Mouse (Mus musculus) liver, embryonic 14.5 days (tissue): ENCODE measurements around the gene Dnaja1. TPM values are rescaled to one million over a fixed set of nuclear protein-coding genes. Genes with fewer than 3 reads are reported as not detected.

Experiments
- ATAC-seq: fragments of 200-750 bp; cut with Nextera tagmentation; 2 replicates; pipeline ENCODE4 v1.8.0; 2017; ENCODE audit warnings: moderate number of reproducible peaks, mild to moderate bottlenecking, moderate library complexity; ENCODE audit not compliant: insufficient read depth
- DNase-seq, 3 experiments: peaks; one replicate each; pipeline ENCODE4 v3.0.0-alpha.2; 2012 to 2013; ENCODE audit warnings: low read depth in 3 of 3, low spot score in 3 of 3
- H3K27ac ChIP-seq: fragments of 300-500 bp; sonication (generic); 2 replicates; pipeline ENCODE4 v1.5.1; 2014; ENCODE audit warnings: moderate library complexity, mild to moderate bottlenecking, control low read depth, inconsistent platforms
- H3K27me3 ChIP-seq: fragments of 300-500 bp; sonication (generic); 2 replicates; pipeline ENCODE4 v1.6.1; 2014; ENCODE audit warnings: mild to moderate bottlenecking, low read length, moderate library complexity; ENCODE audit not compliant: control insufficient read depth, insufficient read depth
- H3K36me3 ChIP-seq: fragments of 300-500 bp; sonication (generic); replicated peaks from 2 replicates; pipeline ENCODE4 v1.6.1; 2014; ENCODE audit warnings: low read depth; ENCODE audit not compliant: control insufficient read depth, insufficient read depth
- H3K4me1 ChIP-seq, 2 experiments: fragments of 200-500 bp in 1 of 2; fragments of 300-500 bp in 1 of 2; sonication (generic) in 1 of 2; replicated peaks; 2 replicates each; pipeline ENCODE4 v1.6.1; 2012 to 2014; ENCODE audit warnings: antibody characterized with exemption in 1 of 2, inconsistent platforms in 1 of 2, low read length in 1 of 2; ENCODE audit not compliant: control insufficient read depth in 2 of 2, insufficient read depth in 2 of 2
- H3K4me2 ChIP-seq: fragments of 300-500 bp; sonication (generic); 2 replicates; pipeline ENCODE4 v1.6.1; 2014; ENCODE audit warnings: low read depth, mild to moderate bottlenecking, control low read depth, moderate library complexity
- H3K4me3 ChIP-seq, 2 experiments: fragments of 200-500 bp in 1 of 2; fragments of 300-500 bp in 1 of 2; sonication (generic) in 1 of 2; 2 replicates each; pipeline ENCODE4 v1.5.1; 2012 to 2014; ENCODE audit warnings: low read depth in 2 of 2, low read length in 2 of 2, mild to moderate bottlenecking in 2 of 2, control low read depth in 1 of 2, inconsistent platforms in 1 of 2, moderate library complexity in 1 of 2; ENCODE audit not compliant: insufficient read depth in 1 of 2
- H3K9ac ChIP-seq: fragments of 300-500 bp; sonication (generic); replicated peaks from 2 replicates; pipeline ENCODE4 v1.6.1; 2014; ENCODE audit warnings: mild to moderate bottlenecking, control low read depth, moderate library complexity
- H3K9me3 ChIP-seq: fragments of 300-500 bp; sonication (generic); 2 replicates; pipeline ENCODE4 v1.6.1; 2016; ENCODE audit warnings: low read length, mixed read lengths; ENCODE audit not compliant: control insufficient read depth
- CTCF ChIP-seq: IDR thresholded peaks from 2 replicates; pipeline ENCODE4 v1.5.1; 2016; ENCODE audit warnings: antibody characterized with exemption, low read depth, control low read depth
- EP300 ChIP-seq: IDR thresholded peaks from 2 replicates; pipeline ENCODE4 v1.6.1; 2016; ENCODE audit warnings: antibody characterized with exemption, low read depth
- WGBS: fragments of 180-500 bp; shearing (Covaris S2); extraction: QIAGEN DNeasy Blood & Tissue Kit; methylation state at CpG from one replicate; pipeline ENCODE4 v1.1.7; 2014; ENCODE audit not compliant: insufficient replicate concordance; 5-methylcytosine and 5-hydroxymethylcytosine counted together
- polyA plus RNA-seq, 2 experiments: library from polyadenylated mRNA; depleted of rRNA in 1 of 2; stranded (reverse) in 1 of 2; unstranded in 1 of 2; fragments of >200 nt; fragmentation: Nextera tagmentation in 1 of 2; extraction: Ambion mirVana in 1 of 2; gene quantifications; 2 replicates each; pipeline versions ENCODE4 v1.2.1 to v1.2.3; 2012 to 2014

Dnaja1 gene
- polyA plus RNA-seq, 2 experiments, result 30.3 to 130 TPM

GRCm38 (mm10) chr4:40700216-40700615 lies 21.7 kb upstream of the Dnaja1 start:
- WGBS, result 59% methylated on average over 8 of the region's 8 CpGs
- H3K27ac ChIP-seq, result no peak overlapping the region; the same call in 1 of the 2 replicates
- peaks cover 8 to 26% of the 10 kb centered on the region in 2 experiments for H3K4me1 ChIP-seq
- no peak overlapping the region for H3K9ac ChIP-seq
- DNase-seq, result peak in 1 of 3 experiments; percentile 9
- TF ChIP-seq EP300, result no peak
- no peak for TF ChIP-seq CTCF
- H3K9me3 ChIP-seq, result no peaks in the 10 kb centered on the region
- H3K36me3 ChIP-seq, result peaks cover under 1% of the 10 kb centered on the region; the same call in 1 of the 2 replicates
- no peaks in the 10 kb centered on the region for H3K27me3 ChIP-seq
- no peak for ATAC-seq
- no peak overlapping the region for H3K4me3 ChIP-seq
- H3K4me2 ChIP-seq, result no peak overlapping the region

DNA sequence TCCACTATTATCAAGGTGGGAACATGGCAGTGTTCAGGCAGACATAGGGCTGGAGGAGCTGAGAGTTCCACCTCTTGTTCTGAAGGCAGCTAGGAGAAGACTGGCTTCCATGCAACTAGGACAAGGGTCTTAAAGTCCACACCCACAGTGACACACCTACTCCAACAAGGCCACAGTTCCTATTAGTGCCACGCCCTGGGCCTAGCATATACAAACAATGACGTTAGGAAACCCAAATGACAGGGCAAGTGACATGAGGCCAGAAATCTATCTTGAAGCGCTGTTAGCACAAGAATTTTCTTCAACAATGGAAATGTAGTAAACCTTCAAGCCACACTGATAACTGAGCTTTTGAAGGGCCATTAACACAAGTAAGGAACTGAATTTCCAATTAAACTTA lies 20.2 kb upstream of the Dnaja1 start:
- H3K4me2 ChIP-seq, result peak overlapping the region; percentile 93
- H3K27ac ChIP-seq, result no peak overlapping the region
- no peaks in the 10 kb centered on the region for H3K36me3 ChIP-seq
- no peak overlapping the region for H3K9ac ChIP-seq
- DNase-seq, result no peak
- no peak overlapping the region; a peak in 1 of 4 replicates for H3K4me3 ChIP-seq
- ATAC-seq, result no peak
- H3K27me3 ChIP-seq, result no peaks in the 10 kb centered on the region
- TF ChIP-seq EP300 (no peak), CTCF (no peak)
- 55% methylated on average over 3 of the region's 3 CpGs for WGBS
- peaks cover 8 to 26% of the 10 kb centered on the region in 2 experiments for H3K4me1 ChIP-seq
- no peaks in the 10 kb centered on the region for H3K9me3 ChIP-seq

DNA sequence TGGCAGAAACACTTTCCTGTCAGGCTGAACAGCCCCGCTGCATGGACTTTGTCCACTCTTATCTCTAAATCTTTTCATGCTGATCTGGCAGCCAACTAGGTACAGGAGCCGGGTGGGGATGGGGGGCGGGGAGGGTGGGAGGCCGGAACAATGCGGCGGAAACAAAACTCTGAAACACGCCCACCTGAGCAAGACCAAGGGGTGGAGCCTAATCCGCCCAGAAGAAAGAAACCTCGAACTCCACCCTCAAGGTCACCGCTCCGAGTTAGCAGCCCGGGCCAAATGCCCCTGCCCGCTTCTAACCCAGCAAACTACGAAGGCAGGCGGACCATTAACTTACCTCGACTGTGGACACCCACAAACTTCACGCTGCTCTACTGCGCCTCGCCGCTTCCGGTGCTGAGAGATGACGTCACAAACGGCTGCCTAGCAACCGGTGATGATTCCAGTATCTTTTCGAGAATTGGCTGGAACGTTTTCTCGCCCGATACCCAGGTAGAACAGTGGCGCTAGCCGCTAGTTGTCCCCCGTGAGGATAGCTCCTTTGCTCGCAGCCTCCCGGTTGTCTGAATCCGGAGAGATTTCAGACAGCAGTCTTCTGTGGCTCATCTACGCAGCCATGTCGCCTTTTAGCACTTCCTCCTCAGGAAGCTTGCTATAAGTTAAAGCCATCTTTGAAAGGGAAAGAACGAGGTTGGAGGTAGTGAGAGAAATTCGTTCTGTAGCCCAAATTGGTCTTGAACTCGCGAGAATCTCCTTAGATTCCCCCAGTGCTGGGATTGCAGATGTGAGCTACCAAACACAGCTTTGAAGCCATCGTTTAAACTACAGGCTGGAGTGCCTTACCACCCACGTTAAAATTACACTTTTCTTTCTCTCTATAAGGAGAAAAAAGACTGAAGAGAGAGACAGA lies 18.9 kb upstream of the Dnaja1 start, which contains the start of gene Aptx:
TSS of gene Aptx (minus strand) at position 398 of the 913 bp plus-strand sequence.
- under 1% methylated on average over 42 of the region's 42 CpGs for WGBS
- peaks cover 8 to 26% of the 10 kb centered on the region in 2 experiments for H3K4me1 ChIP-seq
- no peaks in the 10 kb centered on the region for H3K9me3 ChIP-seq
- H3K4me3 ChIP-seq, result peak within 1 kb of the TSS; percentile 75 to 96
- H3K27ac ChIP-seq, result peak within 1 kb of the TSS; percentile 72
- no peaks in the 10 kb centered on the region for H3K27me3 ChIP-seq
- peak; percentile 86 to 90 (median 89) for DNase-seq
- TF ChIP-seq EP300 (no peak; the same call in 1 of the 2 replicates), CTCF (peak; percentile 28)
- H3K4me2 ChIP-seq, result peak within 1 kb of the TSS; percentile 93
- H3K9ac ChIP-seq, result peak within 1 kb of the TSS; percentile 61
- ATAC-seq, result peak; percentile 84
- H3K36me3 ChIP-seq, result no peaks in the 10 kb centered on the region

DNA sequence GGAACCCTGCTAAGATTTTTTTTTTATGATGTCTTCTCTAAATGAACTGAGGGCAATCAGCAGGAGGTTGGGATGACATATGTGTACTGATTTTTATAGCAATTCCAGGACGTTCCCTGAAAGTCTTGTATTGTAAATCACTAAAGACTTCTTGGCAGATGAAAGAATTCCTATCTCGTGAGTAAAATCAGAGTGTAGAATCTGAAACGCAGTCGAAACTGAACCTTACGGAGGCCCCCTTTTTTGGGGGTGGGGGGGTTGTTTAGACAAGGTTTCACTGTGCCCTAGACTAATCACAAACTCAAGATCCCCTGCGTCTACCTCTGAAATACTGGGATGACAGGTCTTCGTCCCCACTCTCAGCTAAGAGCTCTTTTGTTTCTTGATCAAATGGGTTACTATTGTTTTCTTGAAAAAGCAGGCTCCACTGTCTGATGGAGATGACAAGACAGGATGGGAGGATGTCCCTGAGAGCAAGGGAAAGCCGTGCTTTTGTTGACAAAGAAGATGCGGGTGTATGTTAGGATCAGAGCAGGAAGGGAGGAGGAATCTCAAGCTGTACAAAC lies 18.2 kb upstream of the Dnaja1 start:
- no peak for ATAC-seq
- no peak overlapping the region for H3K27ac ChIP-seq
- H3K9me3 ChIP-seq, result no peaks in the 10 kb centered on the region
- no peak for TF ChIP-seq CTCF
- TF ChIP-seq EP300, result no peak
- H3K27me3 ChIP-seq, result no peaks in the 10 kb centered on the region
- no peaks in the 10 kb centered on the region for H3K36me3 ChIP-seq
- WGBS, result 35% methylated on average over 9 of the region's 9 CpGs
- H3K4me2 ChIP-seq, result peak overlapping the region; percentile 93
- H3K4me1 ChIP-seq, result peaks cover 8 to 26% of the 10 kb centered on the region in 2 experiments
- peak overlapping the region; percentile 61 for H3K9ac ChIP-seq
- no peak for DNase-seq
- peak overlapping the region in 1 of 2 experiments; percentile 75; a peak in 3 of 4 replicates for H3K4me3 ChIP-seq

DNA sequence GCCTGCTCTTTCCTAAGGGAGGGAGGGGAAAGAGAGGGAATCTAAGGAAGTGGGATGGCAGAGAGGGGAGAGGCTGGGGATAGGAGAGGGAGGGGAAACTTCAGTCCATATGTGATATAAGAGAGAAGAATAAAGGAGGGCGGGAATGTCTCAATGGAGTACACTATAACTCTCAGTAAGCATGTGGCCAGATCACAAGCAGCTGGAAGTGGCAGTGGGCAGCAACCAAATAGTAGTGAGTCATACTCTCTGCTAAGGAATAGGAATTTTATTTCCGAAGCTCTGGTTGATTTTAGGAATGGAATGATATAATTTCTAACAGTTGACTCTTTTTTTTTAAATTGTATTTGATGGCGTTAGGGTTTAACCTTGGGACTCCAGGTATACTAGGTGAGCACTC lies 4.8 kb upstream of the Dnaja1 start:
- WGBS, result 73% methylated on average over 3 of the region's 3 CpGs
- no peak overlapping the region for H3K27ac ChIP-seq
- TF ChIP-seq EP300, result no peak
- TF ChIP-seq CTCF, result no peak
- H3K9ac ChIP-seq, result no peak overlapping the region
- no peak overlapping the region for H3K4me2 ChIP-seq
- ATAC-seq (no peak), DNase-seq (no peak)
- H3K9me3 ChIP-seq, result no peaks in the 10 kb centered on the region
- no peaks in the 10 kb centered on the region for H3K36me3 ChIP-seq
- H3K4me3 ChIP-seq, result no peak overlapping the region
- no peaks in the 10 kb centered on the region for H3K27me3 ChIP-seq
- peaks cover 9 to 10% of the 10 kb centered on the region in 2 experiments for H3K4me1 ChIP-seq
